Mouse (Mus musculus) neural tube, embryonic 10.5 days (tissue): ENCODE data around the gene Gm10053.
"Not testable (repeated sequence)": the region's sequence is repeated elsewhere in the genome, so short reads cannot be mapped to it uniquely, and the experiment has no call there.

Source experiments
- DNase-seq: peaks from one replicate; pipeline ENCODE4 v3.0.0-alpha.2; 2017; ENCODE audit warnings: low spot score; ENCODE audit errors: extremely low spot score

The Gm10053 gene

DNA sequence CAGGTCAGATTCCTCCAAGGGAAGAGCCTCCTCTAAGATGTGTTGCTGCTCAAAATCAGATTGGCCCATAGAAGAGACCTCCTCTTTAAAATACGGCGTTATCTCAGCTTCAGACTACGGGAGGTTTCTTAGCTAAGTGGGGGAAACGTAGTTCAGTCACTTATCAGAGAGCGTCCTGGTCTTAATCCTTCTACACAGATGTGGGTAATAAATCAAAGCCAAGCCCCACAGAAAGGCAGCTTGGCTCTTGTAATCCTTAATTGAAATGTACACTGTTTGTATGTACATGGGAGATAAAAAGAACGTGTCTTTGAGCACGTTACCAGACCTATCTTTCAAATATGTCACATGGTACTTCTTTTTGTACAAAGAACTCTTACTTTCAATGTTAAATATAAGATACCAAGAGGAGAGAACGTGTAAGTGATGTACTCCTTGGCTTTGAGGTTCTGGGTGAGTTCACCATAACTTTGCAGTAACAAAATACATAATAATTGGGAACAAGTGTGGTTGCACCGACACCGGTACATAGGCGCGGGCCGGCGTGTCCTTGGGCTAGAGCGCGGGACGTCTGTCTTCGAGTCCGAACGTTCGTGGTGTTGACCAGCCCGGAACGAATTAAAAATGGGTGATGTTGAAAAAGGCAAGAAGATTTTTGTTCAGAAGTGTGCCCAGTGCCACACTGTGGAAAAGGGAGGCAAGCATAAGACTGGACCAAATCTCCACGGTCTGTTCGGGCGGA is at the start of gene Gm10053:
TSS of gene Gm10053 (plus strand) at position 558 of the 742 bp plus-strand sequence.
- not testable (repeated sequence) for DNase-seq

DNA sequence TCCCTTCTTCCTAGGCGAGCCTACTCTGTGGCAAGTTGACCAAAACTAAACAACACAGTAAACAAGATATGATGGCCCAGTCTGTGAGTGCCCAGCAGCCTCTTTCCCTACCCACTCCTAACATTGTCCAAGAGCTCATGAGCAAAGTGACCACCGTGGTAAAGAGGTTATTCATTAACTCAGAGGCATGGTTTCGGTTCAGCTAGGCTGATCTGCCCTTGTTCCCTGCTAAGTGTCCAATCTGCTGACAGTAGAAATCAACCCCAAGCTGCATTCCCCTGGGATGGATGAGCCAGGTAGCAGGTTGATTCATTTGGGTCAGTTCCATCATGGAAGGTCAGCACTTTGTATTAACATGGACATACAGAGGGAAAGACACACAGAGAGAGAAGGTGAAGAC is 33.4 kb upstream of the Gm10053 start:
- DNase-seq, result no peak

DNA sequence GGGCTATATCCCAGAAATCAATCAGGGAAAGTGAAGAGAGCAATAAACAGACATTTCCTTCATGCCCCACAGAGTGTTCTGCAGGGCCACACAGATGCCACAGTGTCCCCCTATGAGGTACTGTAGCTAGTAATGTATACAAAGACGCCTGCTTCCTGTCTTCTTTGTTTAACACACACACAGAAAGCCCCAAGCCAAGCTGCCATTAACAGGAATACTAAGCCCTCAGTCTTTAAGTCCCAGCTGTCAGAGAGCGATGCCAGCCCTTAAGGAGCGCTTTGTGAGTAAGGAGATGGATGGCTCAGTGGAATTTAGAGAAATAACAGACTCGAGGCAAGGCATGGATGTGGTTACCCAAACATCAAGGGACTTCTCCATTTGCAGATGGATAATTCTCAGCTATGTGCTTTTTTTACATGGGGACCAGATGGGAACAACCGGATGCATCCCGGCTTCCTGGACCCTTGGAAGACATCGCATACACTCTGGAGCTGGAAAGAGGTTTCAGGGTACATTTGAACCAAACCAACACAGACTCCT is 30.4 kb upstream of the Gm10053 start:
- DNase-seq, result peak; percentile 53

DNA sequence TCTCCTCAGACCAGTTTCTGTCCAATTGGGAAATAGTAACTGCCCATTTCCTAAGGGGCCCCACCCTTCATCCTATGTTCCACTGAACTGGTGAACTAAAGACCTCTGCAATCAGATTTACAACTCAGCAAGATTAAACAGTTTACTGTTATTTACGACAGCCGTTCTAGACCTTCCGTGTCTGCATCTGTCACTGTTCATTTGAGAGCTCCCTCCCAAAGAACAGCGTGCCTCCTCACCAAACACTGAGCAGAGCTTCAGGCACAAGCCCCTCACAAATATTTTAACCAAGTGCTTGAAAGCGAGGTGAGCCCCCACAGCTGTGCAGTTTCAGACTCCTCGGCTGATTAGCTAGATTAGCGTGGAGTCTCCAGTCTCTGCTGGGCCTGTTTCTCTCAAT is 27.1 kb upstream of the Gm10053 start:
- DNase-seq, result no peak

- DNase-seq, result no peak
Measured at GRCm38 (mm10) chr19:24848844-24849243, 26.6 kb upstream of the Gm10053 start.

DNA sequence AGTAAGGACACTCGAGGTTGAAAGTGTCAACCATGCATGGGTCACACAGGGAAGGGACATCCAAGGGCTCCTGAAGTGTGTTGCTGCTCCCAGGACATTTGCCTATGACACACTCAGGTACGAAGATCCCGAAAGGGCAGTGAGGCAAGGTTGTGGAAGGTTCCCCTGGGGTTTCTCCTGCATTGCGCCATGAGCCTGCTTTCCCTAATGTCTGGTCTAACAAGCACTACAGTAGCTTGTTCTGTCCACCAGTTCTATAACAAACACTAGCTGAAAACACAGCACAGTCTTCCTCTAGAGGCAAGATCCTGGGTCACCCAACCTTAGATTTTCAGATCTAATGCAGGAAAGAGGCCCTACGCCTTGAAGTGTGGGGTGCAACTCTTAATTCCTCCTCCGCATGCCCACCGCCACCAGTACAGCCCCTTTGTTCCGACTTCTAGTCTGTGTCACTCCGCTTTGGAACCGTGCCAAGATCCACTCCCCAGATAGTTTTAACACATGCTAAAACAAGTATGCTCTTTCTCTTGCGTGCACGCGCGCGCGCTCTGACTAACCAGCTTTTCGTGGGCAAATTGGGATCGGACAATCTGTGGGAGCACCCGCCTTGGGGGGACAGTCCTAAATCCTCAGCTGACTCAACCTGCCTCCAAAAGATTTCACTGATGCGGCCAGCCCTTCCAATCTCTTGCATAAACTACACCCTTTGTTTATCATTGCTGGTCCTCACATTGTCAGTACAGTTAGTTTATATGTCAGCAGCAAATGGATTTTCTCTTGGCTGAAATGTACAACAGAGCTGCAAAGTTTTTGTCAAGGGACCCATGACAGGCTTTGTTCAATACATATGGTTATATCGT is 23.8 kb upstream of the Gm10053 start:
- no peak for DNase-seq

DNA sequence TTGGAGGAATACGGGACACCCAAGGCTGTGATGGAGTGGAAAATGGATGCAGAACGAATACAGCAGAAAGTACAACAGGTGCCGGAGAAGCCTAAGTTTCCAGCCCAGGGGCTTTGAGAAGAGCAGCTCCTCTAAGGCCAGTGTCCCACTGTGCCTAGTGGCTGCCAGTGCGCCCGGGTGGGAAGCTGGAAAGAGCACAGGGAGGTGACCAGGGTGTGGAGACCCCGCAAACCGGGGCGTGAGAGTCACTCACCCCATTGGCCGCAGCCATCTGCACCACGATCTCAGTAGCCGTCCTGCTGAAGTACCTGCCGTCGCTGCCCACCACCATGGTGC is 14.2 kb upstream of the Gm10053 start:
- no peak for DNase-seq

DNA sequence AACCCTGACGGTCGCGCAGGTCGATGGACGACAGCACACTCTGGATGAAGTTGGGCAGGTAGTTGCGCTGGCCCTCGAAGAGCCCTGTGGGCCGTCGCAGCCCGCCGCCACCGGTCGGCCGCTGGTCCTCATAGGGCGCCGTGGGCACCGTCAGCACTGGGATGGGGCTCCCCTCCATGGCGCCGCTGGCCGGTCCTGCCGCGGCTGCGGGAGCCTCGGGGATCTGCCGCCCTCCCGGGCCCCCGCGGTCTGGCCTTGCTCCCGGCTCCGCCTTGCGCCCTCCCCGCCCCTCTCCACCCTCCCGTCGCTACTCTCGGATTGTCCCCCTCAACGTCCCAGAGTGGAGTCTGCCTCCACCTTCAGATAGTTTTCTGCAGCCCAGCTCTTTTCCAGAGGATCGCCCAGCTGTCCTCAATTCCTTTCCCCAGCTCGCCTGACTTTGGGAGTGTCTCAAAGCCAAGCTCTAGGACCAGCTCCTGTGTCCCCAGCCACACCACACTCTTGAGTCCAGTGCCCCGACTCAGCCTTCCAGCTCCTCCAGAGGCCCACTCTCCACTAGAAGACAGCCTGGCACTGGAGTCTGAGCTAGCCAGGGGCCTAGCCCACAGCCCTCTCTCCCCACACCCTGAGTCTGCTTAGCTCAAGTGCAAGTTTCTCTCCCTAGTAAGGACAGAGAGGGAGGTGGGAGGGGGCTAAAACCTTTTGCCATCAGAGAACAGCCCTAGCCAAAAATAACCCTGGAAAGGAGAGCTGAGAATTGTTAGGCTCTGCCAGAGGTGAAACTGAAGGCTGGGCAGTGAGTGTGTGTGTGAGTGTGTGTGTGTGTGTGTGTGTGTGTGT is 13.7 kb upstream of the Gm10053 start, which contains the start of gene Pgm5:
TSS of gene Pgm5 (minus strand) at position 244 of the 840 bp plus-strand sequence.
- DNase-seq, result peak; percentile 50

GRCm38 (mm10) chr19:24865436-24865835 is 10.1 kb upstream of the Gm10053 start:
- no peak for DNase-seq

GRCm38 (mm10) chr19:24871037-24871635 is 4.3 kb upstream of the Gm10053 start:
- DNase-seq, result peak; percentile 91

GRCm38 (mm10) chr19:24873873-24874272 is 1.6 kb upstream of the Gm10053 start:
- no peak for DNase-seq

- DNase-seq, result no peak
Measured at GRCm38 (mm10) chr19:24881237-24881636, 5.8 kb downstream of the Gm10053 start.

- peak; percentile 68 for DNase-seq
Measured at GRCm38 (mm10) chr19:24885504-24885903, 10.0 kb downstream of the Gm10053 start.

GRCm38 (mm10) chr19:24886888-24887287 is 11.4 kb downstream of the Gm10053 start:
- no peak for DNase-seq

- no peak for DNase-seq
Measured at GRCm38 (mm10) chr19:24896536-24896935, 21.1 kb downstream of the Gm10053 start.

DNA sequence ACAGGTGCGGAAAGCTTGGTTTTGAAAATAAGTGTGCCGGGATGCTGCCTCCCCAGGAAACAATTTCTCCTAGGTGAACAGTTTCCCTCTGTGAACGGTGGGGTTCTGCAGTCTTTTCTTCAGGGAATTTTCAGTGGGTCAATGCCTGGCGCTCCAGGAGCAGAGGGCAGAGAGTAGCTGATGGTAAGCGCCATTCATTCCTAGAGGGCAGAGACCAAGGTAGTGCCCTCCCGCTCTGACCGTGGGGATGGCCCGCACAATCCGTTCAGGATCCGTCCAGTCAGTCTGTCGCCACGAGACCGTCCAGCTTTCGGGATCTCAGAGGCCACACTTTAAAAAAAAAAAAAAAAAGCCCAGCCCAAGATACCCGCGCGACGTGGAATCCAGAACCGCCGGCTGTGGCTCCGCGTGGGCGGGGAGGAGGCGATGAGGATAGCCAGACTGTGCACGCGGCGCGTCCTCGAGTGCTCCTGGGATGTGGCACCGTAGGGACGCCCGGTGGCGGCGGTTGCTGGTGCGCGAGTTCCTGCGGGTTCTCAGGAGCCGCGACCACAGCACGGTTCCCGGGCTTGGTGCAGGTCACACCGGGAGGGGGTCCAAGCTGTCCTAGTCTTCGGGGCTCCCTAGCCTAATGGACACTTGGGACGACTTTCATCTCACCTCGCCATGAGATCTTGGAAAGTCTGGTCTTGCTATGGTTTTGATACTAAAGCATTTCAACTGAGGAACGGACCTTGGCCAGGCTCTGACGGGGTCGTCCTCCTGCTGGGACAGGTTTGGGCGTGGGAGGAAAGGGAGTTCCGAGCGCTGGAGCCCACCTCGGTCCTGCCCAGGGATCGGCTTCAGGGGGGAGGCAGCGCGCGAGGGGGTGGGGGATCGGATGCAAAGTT is 21.8 kb downstream of the Gm10053 start:
- DNase-seq, result peak; percentile 63

DNA sequence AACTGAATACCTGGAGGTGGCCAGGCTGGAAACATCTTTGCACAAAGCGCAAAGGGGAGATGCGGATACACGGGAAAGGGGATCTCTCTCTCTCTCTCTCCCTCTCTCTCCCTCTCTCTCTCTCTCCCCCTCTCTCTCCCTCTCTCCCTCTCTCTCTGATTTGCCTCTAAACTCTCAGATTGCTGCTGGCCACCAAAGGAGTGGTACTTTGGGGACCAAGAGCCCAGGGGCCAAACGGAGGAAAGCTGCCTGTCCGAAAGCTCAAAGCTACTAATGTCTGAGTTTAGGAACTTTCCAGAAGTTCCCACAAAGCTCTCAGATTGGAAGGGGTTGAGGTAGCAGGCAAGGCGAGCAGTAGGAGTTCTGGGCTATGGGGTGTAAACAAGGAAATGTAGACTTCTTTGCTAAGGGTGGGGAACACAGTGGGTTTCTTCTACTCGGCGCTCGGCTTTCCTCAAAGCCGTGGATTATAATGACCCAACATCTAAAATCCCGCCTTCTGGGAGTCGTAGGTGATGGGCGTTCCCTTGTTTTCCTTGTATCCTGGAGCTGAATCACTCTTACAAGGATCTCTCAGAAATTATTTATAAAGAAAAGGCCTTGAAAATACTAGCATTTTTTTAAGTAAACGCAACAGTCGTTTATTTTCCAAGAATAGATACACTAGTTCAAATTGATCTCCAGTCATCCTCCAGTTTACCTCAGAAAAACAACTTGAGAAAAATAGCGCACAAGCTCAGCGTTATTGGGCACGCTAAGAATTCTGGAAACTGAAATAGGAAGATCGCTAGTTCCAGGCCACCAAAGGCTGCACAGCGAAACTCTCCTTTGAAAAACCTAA is 22.6 kb downstream of the Gm10053 start:
- peak; percentile 63 for DNase-seq

GRCm38 (mm10) chr19:24898737-24899577 is 23.5 kb downstream of the Gm10053 start:
- DNase-seq, result peak; percentile 67
